Mouse (Mus musculus) midbrain, embryonic 14.5 days (tissue): Measurements from ENCODE around the gene Psmc3ip. TPM values are rescaled to one million over a fixed set of nuclear protein-coding genes. Genes with fewer than 3 reads are reported as not detected.

ENCODE experiments used
- ATAC-seq: fragments of 200-750 bp; cut with Nextera tagmentation; 2 replicates; pipeline ENCODE4 v1.8.0; 2017; ENCODE audit warnings: moderate number of reproducible peaks, moderate library complexity; ENCODE audit not compliant: low FRiP score, low TSS enrichment
- DNase-seq: peaks from one replicate; pipeline ENCODE4 v3.0.0-alpha.2; 2015
- H3K27ac ChIP-seq: fragments of 300-500 bp; sonication (generic); replicated peaks from 2 replicates; pipeline ENCODE4 v1.5.1; 2014; ENCODE audit warnings: mild to moderate bottlenecking, low read depth, low read length, moderate library complexity
- H3K27me3 ChIP-seq: fragments of 300-500 bp; sonication (generic); 2 replicates; pipeline ENCODE4 v1.6.1; 2014; ENCODE audit warnings: low read length, control low read depth, mixed read lengths; ENCODE audit not compliant: control insufficient read depth, insufficient read depth
- H3K36me3 ChIP-seq: fragments of 300-500 bp; sonication (generic); 2 replicates; pipeline ENCODE4 v1.6.1; 2014; ENCODE audit warnings: low read length, control low read depth; ENCODE audit not compliant: control insufficient read depth, insufficient read depth
- H3K4me1 ChIP-seq: fragments of 300-500 bp; sonication (generic); 2 replicates; pipeline ENCODE4 v1.6.1; 2014; ENCODE audit warnings: mild to moderate bottlenecking, antibody characterized with exemption, low read length, control low read depth; ENCODE audit not compliant: control insufficient read depth, insufficient read depth
- H3K4me2 ChIP-seq: fragments of 300-500 bp; sonication (generic); 2 replicates; pipeline ENCODE4 v1.6.1; 2014; ENCODE audit warnings: mild to moderate bottlenecking, low read length, moderate library complexity
- H3K4me3 ChIP-seq: fragments of 300-500 bp; sonication (generic); replicated peaks from 2 replicates; pipeline ENCODE4 v1.5.1; 2014; ENCODE audit warnings: low read depth, low read length
- H3K9ac ChIP-seq: fragments of 300-500 bp; sonication (generic); replicated peaks from 2 replicates; pipeline ENCODE4 v1.6.1; 2014; ENCODE audit warnings: mild to moderate bottlenecking, low read length, moderate library complexity
- H3K9me3 ChIP-seq: fragments of 300-500 bp; sonication (generic); 2 replicates; pipeline ENCODE4 v1.6.1; 2016; ENCODE audit warnings: low read length, control low read depth, mixed read lengths; ENCODE audit not compliant: control insufficient read depth
- WGBS: fragments of 180-500 bp; shearing (Covaris S2); extraction: QIAGEN DNeasy Blood & Tissue Kit; methylation state at CpG from one replicate; pipeline ENCODE4 v1.1.7; 2014; 5-methylcytosine and 5-hydroxymethylcytosine counted together
- polyA plus RNA-seq: library from polyadenylated mRNA; unstranded; fragments of >200 nt; fragmentation: Nextera tagmentation; extraction: Ambion mirVana; gene quantifications from 2 replicates; pipeline ENCODE4 v1.2.1, GENCODE M21; 2014

Gene Psmc3ip
- 19.2 and 19.6 TPM in 2 replicates for polyA plus RNA-seq

DNA sequence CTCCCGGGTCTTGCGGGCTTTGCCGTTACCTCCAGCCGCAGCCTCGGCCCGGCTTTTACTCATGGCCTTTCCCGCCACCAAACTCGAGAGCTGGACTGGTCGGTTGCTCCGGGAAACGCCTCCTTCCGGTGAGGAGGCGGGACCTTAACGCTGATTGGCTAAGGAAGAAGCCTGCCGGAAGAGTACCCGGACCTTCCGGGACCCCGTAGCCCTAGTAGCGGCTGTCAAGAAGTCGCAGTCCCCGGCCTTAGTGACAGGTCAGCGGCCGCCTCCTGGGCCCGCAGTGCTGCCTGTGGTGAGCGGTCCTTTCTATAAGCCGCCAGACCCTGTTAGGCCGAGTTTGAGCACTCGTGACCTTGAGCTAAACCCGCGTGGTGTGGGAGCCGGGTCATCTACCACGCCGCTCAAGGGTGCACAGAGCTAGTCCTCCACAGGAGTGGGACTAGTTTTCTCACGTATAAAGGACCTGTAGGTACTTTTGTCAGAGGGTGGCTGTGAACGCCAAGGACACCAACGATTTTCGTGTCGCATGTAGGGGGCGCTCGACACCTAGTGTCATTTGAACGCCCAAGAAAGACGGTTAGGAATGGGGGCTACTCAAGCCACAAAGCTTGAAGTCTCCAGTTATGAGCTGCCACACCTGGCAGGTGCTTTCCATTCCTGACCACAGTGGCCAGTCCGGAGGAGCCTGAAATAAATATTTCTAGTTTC lies at the start of gene Psmc3ip:
TSS of gene Psmc3ip (minus strand) at position 123 of the 711 bp plus-strand sequence.
- peak; percentile 97 for DNase-seq
- peak within 1 kb of the TSS; percentile 92 for H3K4me2 ChIP-seq
- H3K9ac ChIP-seq: peak within 1 kb of the TSS; percentile 65
- peak within 1 kb of the TSS; percentile 72 for H3K4me3 ChIP-seq
- H3K27ac ChIP-seq: peak within 1 kb of the TSS; percentile 84
- WGBS: under 1% methylated on average over 43 of the region's 43 CpGs
- 0 out of 2 replicates have a peak, but pooled peaks cover 8% of the 10 kb centered on the region for H3K4me1 ChIP-seq
- peak; percentile 96 for ATAC-seq
- peaks cover 75% of the 10 kb centered on the region for H3K36me3 ChIP-seq
- H3K27me3 ChIP-seq: no peaks in the 10 kb centered on the region
- H3K9me3 ChIP-seq: no peaks in the 10 kb centered on the region

GRCm38 (mm10) chr11:101143338-101144225 lies 48.3 kb upstream of the Psmc3ip start:
- Histone ChIP-seq H3K36me3 (no peaks in the 10 kb centered on the region), H3K4me1 (peaks cover 17% of the 10 kb centered on the region), H3K27me3 (no peaks in the 10 kb centered on the region), H3K9me3 (no peaks in the 10 kb centered on the region), H3K4me3 (peak overlapping the region; percentile 20), H3K27ac (peak overlapping the region; percentile 63), H3K9ac (peak overlapping the region; percentile 30; the same call in 1 of the 2 replicates), H3K4me2 (peak overlapping the region; percentile 54)
- DNase-seq (peak; percentile 86), ATAC-seq (no peak)
- 18% methylated on average over 18 of the region's 19 CpGs for WGBS

DNA sequence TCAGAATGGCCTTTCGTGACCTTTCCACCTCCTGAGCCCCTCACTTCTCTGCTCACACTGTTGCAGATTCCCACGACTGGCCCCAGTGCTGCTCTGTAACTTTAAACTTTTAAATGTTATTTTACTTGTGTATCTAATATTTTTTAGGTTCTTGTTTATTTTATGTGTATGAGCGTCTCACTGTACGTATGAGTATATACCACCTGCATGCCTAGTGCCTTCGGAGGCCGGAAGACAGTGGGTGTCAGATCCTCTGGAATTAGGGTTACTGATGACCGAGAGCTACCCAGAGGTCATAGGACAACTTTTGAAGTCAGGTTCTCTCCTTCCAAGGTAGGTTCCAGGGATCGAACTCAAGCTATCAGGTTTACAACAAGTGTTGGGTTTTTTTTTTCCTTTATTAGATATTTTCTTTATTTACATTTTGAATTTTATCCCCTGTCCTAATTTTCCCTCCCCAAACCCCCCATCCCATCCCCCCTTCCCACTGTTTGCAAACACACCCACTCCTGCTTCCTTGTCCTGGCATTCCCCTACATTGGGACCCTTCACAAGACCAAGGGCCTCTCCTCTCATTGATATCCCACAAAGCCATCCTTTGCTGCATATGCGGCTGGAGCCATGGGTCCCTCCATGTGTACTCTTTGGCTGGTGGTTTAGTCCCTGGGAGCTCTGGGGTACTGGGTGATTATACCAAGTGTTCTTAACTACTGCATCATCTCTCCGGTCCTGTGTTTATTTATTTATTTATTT lies 47.2 kb upstream of the Psmc3ip start:
- Histone ChIP-seq H3K27ac (no peak overlapping the region), H3K9me3 (no peaks in the 10 kb centered on the region), H3K4me2 (no peak overlapping the region), H3K27me3 (no peaks in the 10 kb centered on the region), H3K4me1 (peaks cover 17% of the 10 kb centered on the region), H3K4me3 (no peak overlapping the region), H3K36me3 (no peaks in the 10 kb centered on the region), H3K9ac (no peak overlapping the region)
- WGBS: 89% methylated on average over 10 of the region's 10 CpGs
- DNase-seq: no peak
- no peak for ATAC-seq

DNA sequence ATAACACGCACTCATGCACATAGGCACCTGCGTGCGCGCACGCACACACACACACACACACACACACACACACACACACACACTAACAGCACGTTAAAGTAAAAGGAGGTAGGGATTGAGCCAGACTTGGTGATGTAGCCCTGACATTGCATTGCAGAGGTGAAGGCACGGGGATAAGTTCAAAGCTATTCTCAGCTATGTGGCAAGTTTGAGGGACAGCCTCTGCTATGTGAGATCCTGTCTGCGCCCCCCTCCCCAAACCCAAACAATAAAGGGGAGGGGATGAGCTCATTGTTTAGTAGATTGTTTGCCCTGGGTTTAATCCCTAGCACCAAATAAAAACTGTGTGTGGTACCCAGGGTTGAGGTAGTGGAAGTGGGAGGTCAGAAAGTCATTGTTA lies 45.9 kb upstream of the Psmc3ip start:
- Histone ChIP-seq H3K4me3 (no peak overlapping the region), H3K4me1 (peaks cover 8% of the 10 kb centered on the region; the same call in 1 of the 2 replicates), H3K36me3 (no peaks in the 10 kb centered on the region), H3K27me3 (no peaks in the 10 kb centered on the region), H3K9me3 (no peaks in the 10 kb centered on the region), H3K9ac (no peak overlapping the region), H3K27ac (0 out of 2 replicates have a peak overlapping the region, but pooled peaks have one; percentile 37), H3K4me2 (no peak overlapping the region)
- ATAC-seq: no peak
- no peak for DNase-seq
- WGBS: 82% methylated on average over 8 of the region's 8 CpGs

DNA sequence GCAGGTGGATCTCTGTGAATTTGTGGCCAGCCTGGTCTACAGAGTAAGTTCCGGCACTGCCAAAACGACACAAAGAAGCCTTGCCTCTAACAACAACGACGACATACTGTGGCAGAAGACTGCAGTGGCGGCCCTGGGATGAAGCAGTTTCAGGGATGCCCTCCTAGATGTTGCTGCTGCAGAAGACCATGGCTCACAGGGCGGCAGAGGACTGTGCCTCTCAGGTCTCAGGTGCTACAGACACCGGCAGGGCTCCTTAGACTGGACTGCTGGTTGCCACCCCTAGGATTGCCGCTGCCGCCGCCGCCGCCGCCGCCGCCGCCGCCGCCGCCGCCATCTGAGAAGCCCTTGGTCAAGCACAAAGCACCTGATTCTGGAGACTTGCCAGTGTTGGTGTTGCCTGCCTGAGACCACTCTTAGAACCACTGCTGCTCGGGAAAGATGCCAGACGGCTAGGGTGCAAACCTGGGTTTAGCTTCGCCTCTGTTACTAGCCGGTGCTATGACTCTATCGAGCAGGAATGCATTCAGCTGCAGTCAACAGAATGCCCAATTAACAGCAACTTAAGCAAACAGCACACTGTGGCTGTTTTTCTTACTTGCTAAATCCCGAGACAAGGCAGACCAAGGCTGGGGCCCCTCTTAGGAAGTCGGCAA lies 45.1 kb upstream of the Psmc3ip start:
- no peaks in the 10 kb centered on the region for H3K27me3 ChIP-seq
- no peaks in the 10 kb centered on the region for H3K9me3 ChIP-seq
- DNase-seq (peak; percentile 61), ATAC-seq (no peak)
- peak overlapping the region; percentile 34; the same call in 1 of the 2 replicates for H3K9ac ChIP-seq
- 47% methylated on average over 27 of the region's 27 CpGs for WGBS
- 0 out of 2 replicates have a peak overlapping the region, but pooled peaks have one; percentile 26 for H3K27ac ChIP-seq
- peak overlapping the region; percentile 44 for H3K4me2 ChIP-seq
- peak overlapping the region; percentile 22 for H3K4me3 ChIP-seq
- H3K4me1 ChIP-seq: peaks cover 5% of the 10 kb centered on the region; the same call in 1 of the 2 replicates
- no peaks in the 10 kb centered on the region for H3K36me3 ChIP-seq

- ATAC-seq (no peak; the same call in 1 of the 2 replicates), DNase-seq (peak; percentile 53)
- Histone ChIP-seq H3K4me3 (0 out of 2 replicates have a peak overlapping the region, but pooled peaks have one; percentile 0), H3K4me2 (peak overlapping the region; percentile 38), H3K9me3 (no peaks in the 10 kb centered on the region), H3K4me1 (peaks cover 3% of the 10 kb centered on the region; the same call in 1 of the 2 replicates), H3K36me3 (no peaks in the 10 kb centered on the region), H3K27me3 (no peaks in the 10 kb centered on the region), H3K27ac (peak overlapping the region; percentile 55; the same call in 1 of the 2 replicates), H3K9ac (peak overlapping the region; percentile 34; the same call in 1 of the 2 replicates)
- 31% methylated on average over 15 of the region's 15 CpGs for WGBS
Observed at GRCm38 (mm10) chr11:101138536-101139181, 43.4 kb upstream of the Psmc3ip start.

- DNase-seq (no peak), ATAC-seq (no peak)
- H3K9ac ChIP-seq: no peak overlapping the region
- H3K9me3 ChIP-seq: no peaks in the 10 kb centered on the region
- no peak overlapping the region for H3K27ac ChIP-seq
- H3K27me3 ChIP-seq: no peaks in the 10 kb centered on the region
- no peaks in the 10 kb centered on the region for H3K36me3 ChIP-seq
- H3K4me1 ChIP-seq: no peaks in the 10 kb centered on the region
- 80% methylated on average over 7 of the region's 7 CpGs for WGBS
- no peak overlapping the region for H3K4me3 ChIP-seq
- H3K4me2 ChIP-seq: no peak overlapping the region
Observed at GRCm38 (mm10) chr11:101137000-101137399, 41.8 kb upstream of the Psmc3ip start.
